Mouse (Mus musculus): ENCODE measurements around the gene Asb4.
"Not testable (repeated sequence)": the region's sequence is repeated elsewhere in the genome, so short reads cannot be mapped to it uniquely, and the experiment has no call there.

The Asb4 gene

DNA sequence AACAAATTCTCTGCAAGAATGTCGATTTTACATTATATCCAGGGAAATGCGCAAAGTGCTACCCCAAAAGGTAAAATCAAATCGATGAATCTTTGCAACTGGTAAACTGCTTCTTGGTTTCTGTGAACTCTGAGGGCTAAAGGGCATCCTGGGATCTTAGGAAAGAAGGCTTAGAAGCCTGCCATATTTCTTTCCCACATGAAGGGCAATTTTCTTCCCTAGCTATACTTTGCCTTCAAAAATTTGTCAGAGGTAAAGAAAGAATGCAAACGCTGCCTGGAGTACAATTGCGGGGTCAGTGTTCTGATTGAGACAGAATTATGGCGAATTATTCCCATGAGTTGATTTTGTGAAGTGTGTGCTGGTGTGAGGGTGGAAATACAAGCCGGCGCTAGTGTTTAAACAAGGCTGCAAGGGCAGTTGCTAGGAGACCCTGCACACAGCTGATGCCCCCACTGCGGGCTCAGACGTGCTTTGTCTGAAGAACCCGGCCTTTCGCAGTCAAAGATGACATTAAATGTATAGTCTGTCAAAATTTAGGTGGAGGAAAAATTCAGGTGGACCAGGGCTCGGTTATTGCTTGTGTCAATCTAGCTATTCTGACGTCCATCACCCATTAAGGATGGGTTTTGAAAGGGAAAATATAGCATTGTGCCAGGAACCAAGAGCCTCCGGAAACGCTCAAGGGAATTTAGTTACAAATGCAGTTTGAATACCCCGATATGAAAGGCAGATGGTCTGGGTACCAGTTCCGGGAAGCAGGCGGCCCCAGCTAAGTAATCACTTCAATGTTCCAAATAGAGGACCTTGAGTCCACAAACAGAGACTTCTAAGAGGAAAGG, at the start of gene Asb4:
TSS of gene Asb4 (plus strand) at position 51 of the 842 bp plus-strand sequence.
- no peak for DNase-seq (ENCODE audit: low read depth, low spot score)

- DNase-seq (ENCODE audit: low read depth, low spot score), result no peak
Observed at GRCm38 (mm10) chr6:5334021-5334420, 49.2 kb upstream of the Asb4 start.

DNA sequence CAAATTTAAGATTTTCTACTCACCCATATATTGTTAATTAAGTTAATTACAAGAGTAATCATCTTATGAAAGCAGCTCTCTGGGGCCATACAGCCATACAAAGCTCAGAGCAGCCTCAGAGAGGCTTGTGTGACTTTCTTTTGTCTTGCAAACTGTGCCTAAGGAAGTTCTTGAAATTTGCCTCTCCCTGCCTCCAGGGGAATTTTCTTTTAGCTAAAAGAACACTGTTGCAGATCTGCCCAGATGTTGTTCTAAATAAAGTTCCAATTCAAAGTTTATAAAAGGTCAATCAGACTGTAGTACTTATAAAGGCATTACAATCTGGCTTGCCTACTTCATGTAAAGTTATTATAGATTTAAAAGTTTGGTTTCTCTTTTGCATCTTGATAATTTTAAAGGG, 47.2 kb upstream of the Asb4 start:
- DNase-seq (ENCODE audit: low read depth, low spot score), result not testable (repeated sequence)

DNA sequence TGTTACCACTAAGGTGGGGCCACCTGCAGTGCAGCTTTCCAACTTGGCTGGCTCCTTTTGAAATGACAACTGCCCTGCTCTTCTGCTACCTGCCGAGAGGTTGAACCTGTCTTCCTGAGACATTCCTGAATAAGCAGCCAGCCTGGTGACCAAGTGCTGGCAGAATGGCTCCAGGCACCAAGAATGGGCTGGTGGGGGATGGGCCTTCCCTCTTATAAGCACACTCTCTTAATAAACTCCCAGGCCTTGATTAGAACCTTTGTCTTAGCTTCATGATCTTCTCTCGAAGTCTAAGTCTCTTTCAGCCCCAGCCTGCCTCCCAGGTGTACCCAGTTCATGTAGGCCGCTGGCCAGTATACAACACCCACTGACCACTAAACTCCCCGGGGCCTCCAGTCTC, 44.4 kb upstream of the Asb4 start:
- not testable (repeated sequence) for DNase-seq (ENCODE audit: low read depth, low spot score)

- not testable (repeated sequence) for DNase-seq (ENCODE audit: low read depth, low spot score)
Observed at GRCm38 (mm10) chr6:5339283-5339682, 43.9 kb upstream of the Asb4 start.

DNA sequence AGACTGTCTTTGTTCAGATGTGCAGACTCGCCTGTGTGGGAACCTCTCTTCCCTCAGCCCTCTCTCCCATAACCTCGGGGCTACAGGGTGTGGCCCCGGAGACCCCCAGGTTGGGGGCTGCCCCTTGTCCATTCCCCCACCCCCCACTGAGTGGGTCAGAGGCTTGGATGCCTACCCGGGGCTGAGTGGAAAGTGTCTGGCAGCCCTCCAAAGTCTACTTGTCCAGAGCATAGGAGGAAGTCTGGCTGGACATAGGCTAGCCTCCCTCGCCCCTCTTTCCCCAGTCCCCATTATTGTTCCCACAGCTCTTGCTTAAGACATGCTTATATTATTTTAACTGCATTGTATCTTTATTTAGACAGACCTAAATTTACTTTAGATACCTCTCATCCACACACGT, 38.9 kb upstream of the Asb4 start:
- no peak for DNase-seq (ENCODE audit: low read depth, low spot score)

GRCm38 (mm10) chr6:5357873-5358272, 25.3 kb upstream of the Asb4 start:
- DNase-seq (ENCODE audit: low read depth, low spot score), result no peak

DNA sequence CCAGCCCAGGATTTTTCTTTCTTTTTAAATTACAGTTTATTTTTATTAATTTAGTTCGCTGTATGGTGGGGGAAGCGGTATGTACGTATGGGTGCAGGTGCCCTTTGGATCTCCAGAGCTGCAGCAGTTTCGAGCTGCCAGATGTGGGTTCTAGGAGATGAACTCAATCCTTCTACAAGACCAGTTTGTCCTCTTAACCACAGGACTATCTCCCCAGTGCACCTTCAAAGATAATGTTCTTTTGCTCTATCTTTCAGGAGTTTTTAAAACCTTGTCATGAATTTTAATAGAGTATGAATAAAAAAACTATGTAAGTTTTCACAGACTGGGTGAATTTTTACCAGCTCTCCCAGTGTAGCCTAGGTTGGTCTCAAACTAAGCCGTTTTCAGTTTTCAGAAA, 22.8 kb upstream of the Asb4 start:
- DNase-seq (ENCODE audit: low read depth, low spot score), result no peak

DNA sequence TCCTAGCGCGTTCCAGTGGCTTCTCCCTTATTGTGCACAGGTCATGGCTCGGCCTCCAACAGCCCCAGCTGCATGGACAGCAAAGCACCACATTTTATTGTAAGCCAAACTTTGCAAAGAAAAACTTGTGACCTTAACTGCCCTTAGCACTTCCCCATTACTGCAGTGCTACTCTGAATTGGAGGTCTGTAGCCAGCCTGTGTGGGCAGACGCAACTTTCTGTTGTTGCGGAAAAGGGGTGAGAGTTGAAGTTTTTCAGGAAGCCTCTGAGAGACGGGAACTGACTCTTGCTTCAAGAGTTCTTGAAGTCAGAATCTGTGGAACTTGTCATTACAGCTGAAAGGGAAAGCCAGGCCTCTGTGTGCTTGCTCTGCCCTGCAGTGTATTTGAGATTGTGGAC, 21.2 kb upstream of the Asb4 start:
- no peak for DNase-seq (ENCODE audit: low read depth, low spot score)

DNA sequence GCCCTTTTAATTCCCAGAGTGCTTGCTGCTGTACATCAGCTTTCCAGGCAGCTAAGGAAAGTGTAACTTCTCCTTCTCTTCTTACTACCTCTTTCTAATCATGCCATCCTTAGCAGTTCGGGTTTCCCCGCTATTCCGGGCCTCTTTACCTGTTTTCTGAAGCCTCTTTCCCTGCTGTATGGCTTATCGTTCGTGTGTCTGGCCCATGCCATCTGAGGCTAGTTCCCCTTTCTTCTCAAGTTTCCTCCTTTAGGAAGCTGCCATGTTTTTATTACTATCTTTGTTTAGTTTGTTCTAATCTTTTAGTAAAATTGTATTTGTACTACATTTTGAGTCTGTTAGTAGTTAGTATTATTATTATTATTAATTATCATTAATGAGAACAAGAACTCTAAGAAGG, 17.3 kb upstream of the Asb4 start:
- DNase-seq (ENCODE audit: low read depth, low spot score), result no peak

DNA sequence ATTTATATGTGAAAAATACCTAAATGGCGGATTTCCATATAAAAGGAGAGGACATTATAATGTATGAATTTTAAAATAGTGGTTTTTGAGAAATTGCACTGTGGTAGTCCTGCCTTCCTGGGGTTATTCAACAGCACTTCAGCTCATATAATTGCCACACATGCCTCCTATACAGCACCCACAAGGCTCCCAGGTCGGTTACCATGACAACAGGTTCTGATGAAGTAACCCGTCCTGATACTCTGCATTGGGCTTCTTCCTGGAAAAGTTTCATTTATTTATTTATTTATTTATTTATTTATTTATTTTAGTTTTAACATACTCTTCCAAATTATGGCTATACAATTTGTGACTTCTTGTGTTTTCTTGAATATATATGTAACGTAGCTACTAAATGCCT, 6.3 kb upstream of the Asb4 start:
- no peak for DNase-seq (ENCODE audit: low read depth, low spot score)

GRCm38 (mm10) chr6:5379048-5379447, 4.1 kb upstream of the Asb4 start:
- no peak for DNase-seq (ENCODE audit: low read depth, low spot score)

GRCm38 (mm10) chr6:5379781-5380623, 3.2 kb upstream of the Asb4 start:
- DNase-seq (ENCODE audit: low read depth, low spot score), result no peak

DNA sequence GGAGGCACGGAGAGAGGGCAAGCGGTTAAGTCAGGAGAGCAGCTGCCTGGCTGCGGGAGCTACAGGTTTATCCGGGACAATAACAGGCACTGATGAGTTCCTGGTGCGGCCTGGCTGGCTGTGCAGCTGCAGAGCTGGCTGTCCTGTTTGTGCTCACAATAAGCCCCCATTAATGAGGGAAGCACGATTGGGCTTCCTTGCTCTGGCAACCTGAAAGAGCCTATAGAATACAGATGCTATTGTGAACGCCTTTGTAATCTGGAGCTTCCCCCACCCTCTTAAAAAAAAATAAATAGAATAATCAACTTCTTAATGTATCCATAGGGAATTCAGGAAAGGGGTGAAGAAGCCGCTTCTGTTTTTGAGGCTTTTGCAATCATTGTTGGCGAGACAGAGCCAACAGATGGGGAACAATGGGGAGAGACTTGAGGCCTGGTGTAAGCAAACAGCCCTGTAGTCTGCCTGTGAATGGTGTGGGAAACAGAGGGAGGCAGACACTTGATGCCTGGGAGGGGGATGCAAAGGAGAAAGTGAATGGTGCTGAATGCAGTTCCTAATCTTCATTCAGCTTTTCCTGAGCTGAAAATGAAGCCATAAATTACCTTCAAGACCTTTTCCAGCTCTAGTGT, 2.4 kb upstream of the Asb4 start:
- no peak for DNase-seq (ENCODE audit: low read depth, low spot score)

GRCm38 (mm10) chr6:5381918-5382582, 1.1 kb upstream of the Asb4 start:
- DNase-seq (ENCODE audit: low read depth, low spot score), result no peak

DNA sequence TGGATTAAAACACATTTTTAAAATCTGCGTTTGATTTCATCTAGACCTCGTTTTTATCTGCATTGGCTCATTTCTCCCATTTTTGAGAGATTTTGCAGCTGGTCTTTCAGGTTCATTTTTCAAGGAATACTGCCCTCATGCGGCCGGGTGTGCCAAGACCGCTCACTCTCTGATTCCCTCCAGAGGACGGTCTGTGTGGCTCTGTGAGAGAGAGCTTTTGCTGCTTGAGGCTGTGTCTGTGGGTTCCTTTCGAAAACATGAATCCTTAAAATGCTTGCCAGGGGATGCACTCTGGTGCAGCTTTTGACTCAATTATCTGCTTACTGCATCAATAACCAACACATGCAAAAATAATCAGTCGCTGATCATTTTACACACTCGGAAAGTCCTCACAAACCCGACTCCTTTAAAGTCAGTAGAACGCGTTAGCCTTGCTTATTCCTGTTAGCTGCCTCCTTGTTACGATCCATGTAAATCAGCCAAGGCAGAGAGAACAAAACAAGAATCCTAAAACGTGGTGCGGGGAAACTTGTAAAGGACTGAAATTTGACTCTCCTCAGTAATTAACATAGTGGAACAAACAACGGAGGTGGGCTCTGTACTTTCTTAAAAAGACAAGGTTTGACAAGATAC, 487 bp upstream of the Asb4 start:
- no peak for DNase-seq (ENCODE audit: low read depth, low spot score)

- DNase-seq (ENCODE audit: low read depth, low spot score), result no peak
Observed at GRCm38 (mm10) chr6:5384178-5384490, 948 bp downstream of the Asb4 start.

- DNase-seq (ENCODE audit: low read depth, low spot score), result no peak
Observed at GRCm38 (mm10) chr6:5385161-5385640, 2.0 kb downstream of the Asb4 start.

GRCm38 (mm10) chr6:5386486-5386885, 3.3 kb downstream of the Asb4 start:
- no peak for DNase-seq (ENCODE audit: low read depth, low spot score)

- DNase-seq (ENCODE audit: low read depth, low spot score), result no peak
Observed at GRCm38 (mm10) chr6:5387396-5387795, 4.2 kb downstream of the Asb4 start.

DNA sequence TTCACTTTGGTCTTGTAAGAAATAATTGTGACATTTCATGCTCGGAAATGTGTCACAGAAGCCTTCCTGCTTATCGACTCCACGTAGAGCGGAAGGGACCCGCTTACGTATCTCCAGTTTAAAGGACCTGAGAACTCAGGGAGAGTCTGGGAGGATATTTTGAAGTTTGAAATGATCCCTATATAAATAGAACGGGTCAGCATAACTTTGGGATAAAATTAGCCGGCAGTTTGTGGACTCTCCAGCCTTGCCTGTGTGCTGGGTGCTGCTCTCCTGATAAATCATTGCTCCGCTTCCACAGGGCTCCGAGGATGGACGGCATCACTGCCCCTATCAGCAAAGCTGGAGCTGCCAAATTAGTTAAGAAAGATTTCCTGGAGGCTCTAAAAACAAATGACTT, 7.1 kb downstream of the Asb4 start:
- no peak for DNase-seq (ENCODE audit: low read depth, low spot score)

All from WW6 (cell line).